Mouse (Mus musculus) MEL (cell line): ENCODE measurements around the gene Prdm12.

Experiments used
- CTCF ChIP-seq, 3 experiments: IDR thresholded peaks in 2 of 3; conservative IDR thresholded peaks in 1 of 3; 2 replicates each; pipeline ENCODE4 v1.5.1; 2011 to 2012; ENCODE audit warnings: low read length in 3 of 3, low read depth in 2 of 3, mild to moderate bottlenecking in 2 of 3, improper control_type of control experiment in 1 of 3, inconsistent platforms in 1 of 3, mixed read lengths in 1 of 3, moderate library complexity in 1 of 3; ENCODE audit not compliant: control insufficient read depth in 1 of 3, insufficient read depth in 1 of 3, poor library complexity in 1 of 3, severe bottlenecking in 1 of 3
- ELF1 ChIP-seq: IDR thresholded peaks from 2 replicates; pipeline ENCODE4 v1.6.1; 2014; ENCODE audit warnings: low read depth, mild to moderate bottlenecking, inconsistent platforms, low read length, improper control_type of control experiment, moderate library complexity
- EP300 ChIP-seq, 2 experiments: IDR thresholded peaks; 2 replicates each; pipeline ENCODE4 v1.6.1; 2011; ENCODE audit warnings: improper control_type of control experiment in 2 of 2, low read length in 2 of 2, low read depth in 1 of 2, mild to moderate bottlenecking in 1 of 2
- GABPA ChIP-seq: IDR thresholded peaks from 2 replicates; pipeline ENCODE4 v1.6.1; 2012; ENCODE audit warnings: low read depth, mild to moderate bottlenecking, inconsistent platforms, low read length, improper control_type of control experiment, moderate library complexity
- GATA1 ChIP-seq: IDR thresholded peaks from 2 replicates; pipeline ENCODE4 v1.6.1; 2011; ENCODE audit warnings: low read depth, low read length, improper control_type of control experiment
- MAX ChIP-seq: IDR thresholded peaks from 2 replicates; pipeline ENCODE4 v1.6.1; 2011; ENCODE audit warnings: low read length, improper control_type of control experiment
- MXI1 ChIP-seq: IDR thresholded peaks from 2 replicates; pipeline ENCODE4 v1.6.1; 2011; ENCODE audit warnings: mild to moderate bottlenecking, low read depth, low read length, improper control_type of control experiment
- POLR2A ChIP-seq, 2 experiments: IDR thresholded peaks; 2 replicates each; pipeline ENCODE4 v1.6.1; 2011 to 2012; ENCODE audit warnings: low read length in 2 of 2, mild to moderate bottlenecking in 2 of 2, control low read depth in 1 of 2, improper control_type of control experiment in 1 of 2, low read depth in 1 of 2, moderate library complexity in 1 of 2; ENCODE audit not compliant: control insufficient read depth in 1 of 2, insufficient read depth in 1 of 2, poor library complexity in 1 of 2
- RAD21 ChIP-seq: IDR thresholded peaks from 2 replicates; pipeline ENCODE4 v1.6.1; 2011; ENCODE audit warnings: mild to moderate bottlenecking, low read depth, low read length, improper control_type of control experiment
- TBP ChIP-seq: IDR thresholded peaks from 2 replicates; pipeline ENCODE4 v1.8.0; 2011; ENCODE audit warnings: low read depth, low read length, improper control_type of control experiment
- ZC3H11A ChIP-seq: IDR thresholded peaks from 2 replicates; pipeline ENCODE4 v1.6.1; 2012; ENCODE audit warnings: low read depth, mild to moderate bottlenecking, inconsistent platforms, low read length, improper control_type of control experiment
- ZKSCAN1 ChIP-seq: IDR thresholded peaks from 2 replicates; pipeline ENCODE4 v1.6.1; 2012; ENCODE audit warnings: low read depth, mild to moderate bottlenecking, inconsistent platforms, low read length, improper control_type of control experiment, moderate library complexity

GRCm38 (mm10) chr2:31641929-31642328 lies 2.1 kb downstream of the Prdm12 start:
- no peak for TF ChIP-seq CTCF (IDR thresholded peaks at IDR 0.05 in 2 of 3, conservative IDR thresholded peaks at IDR 0.05 in 1 of 3; ENCODE audit: control insufficient read depth in 1 of 3, insufficient read depth in 1 of 3, low read depth in 2 of 3, low read length in 3 of 3, poor library complexity in 1 of 3, severe bottlenecking in 1 of 3)
- no peak for TF ChIP-seq MAX
- no peak for TF ChIP-seq ZC3H11A
- no peak for TF ChIP-seq EP300 (IDR thresholded peaks at IDR 0.05; ENCODE audit: low read depth in 1 of 2, low read length in 2 of 2)
- no peak for TF ChIP-seq TBP
- TF ChIP-seq RAD21: no peak
- TF ChIP-seq POLR2A (IDR thresholded peaks at IDR 0.05; ENCODE audit: control insufficient read depth in 1 of 2, insufficient read depth in 1 of 2, low read depth in 1 of 2, low read length in 2 of 2, poor library complexity in 1 of 2): no peak
- TF ChIP-seq GATA1: no peak
- no peak for TF ChIP-seq GABPA
- no peak for TF ChIP-seq ZKSCAN1
- no peak for TF ChIP-seq ELF1
- no peak for TF ChIP-seq MXI1
